Mouse (Mus musculus): Measurements from ENCODE around the gene Ttc9c.

- TF ChIP-seq POLR2A (IDR thresholded peaks at IDR 0.05; ENCODE audit: insufficient read length, low read depth), result no peak
- no peak for TF ChIP-seq E2F4 (IDR thresholded peaks at IDR 0.05; ENCODE audit: insufficient read depth)
- no peak for TF ChIP-seq USF1 (IDR thresholded peaks at IDR 0.05; ENCODE audit: low read depth)
Measured at GRCm38 (mm10) chr19:8765562-8765961, 53.6 kb downstream of the Ttc9c start.
